Mouse (Mus musculus): Measurements from ENCODE around the gene Iqsec1. TPM values are rescaled to one million over a fixed set of nuclear protein-coding genes. Genes with fewer than 3 reads are reported as not detected.

Iqsec1 gene
- polyA plus RNA-seq, 1 experiment from 2014 or later: 15.0 TPM

- Histone ChIP-seq H3K9ac (no peak overlapping the region), H3K9me3 (no peaks in the 10 kb centered on the region), H3K27ac (no peak overlapping the region), H3K27me3 (peaks cover 17% of the 10 kb centered on the region), H3K4me2 (peak overlapping the region; percentile 59), H3K4me3 (replicated peaks) (no peak overlapping the region), H3K36me3 (replicated peaks) (no peaks in the 10 kb centered on the region), H3K4me1 (peaks cover 45% of the 10 kb centered on the region)
- no peak for ATAC-seq (ENCODE audit: low FRiP score)
- WGBS: 63% methylated on average over 3 of the region's 3 CpGs
These were observed 180.4 kb downstream of the Iqsec1 start for GRCm38 (mm10) chr6:90808134-90808533.

GRCm38 (mm10) chr6:90807581-90807980 lies 180.9 kb downstream of the Iqsec1 start:
- no peaks in the 10 kb centered on the region for H3K36me3 ChIP-seq (replicated peaks)
- peaks cover 17% of the 10 kb centered on the region for H3K27me3 ChIP-seq
- no peak for ATAC-seq (ENCODE audit: low FRiP score)
- H3K9ac ChIP-seq: no peak overlapping the region
- H3K4me2 ChIP-seq: 0 out of 2 replicates have a peak overlapping the region, but pooled peaks have one; percentile 59
- H3K4me3 ChIP-seq (replicated peaks): no peak overlapping the region
- peaks cover 46% of the 10 kb centered on the region for H3K4me1 ChIP-seq
- no peaks in the 10 kb centered on the region for H3K9me3 ChIP-seq
- H3K27ac ChIP-seq: no peak overlapping the region
- 62% methylated on average over 2 of the region's 2 CpGs for WGBS

DNA sequence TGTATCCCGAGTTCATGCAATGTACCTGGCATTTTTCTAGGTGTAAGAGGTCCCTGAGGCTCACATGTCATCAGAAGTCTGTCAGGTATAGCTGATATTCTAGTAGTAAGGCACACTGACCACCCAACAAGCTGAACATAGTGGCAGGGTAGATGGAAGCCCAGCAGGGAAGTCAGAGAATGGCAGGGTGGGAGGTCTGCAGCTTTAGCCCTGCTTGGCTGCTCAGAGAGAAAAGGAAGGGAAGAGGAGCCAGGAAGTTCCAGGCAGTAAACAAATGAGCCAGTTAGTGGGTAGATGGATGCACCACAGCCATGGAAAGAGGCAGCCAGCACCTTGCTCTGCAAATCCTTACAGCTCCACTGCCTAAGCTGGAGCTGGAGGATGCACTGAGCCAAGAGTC lies 181.7 kb downstream of the Iqsec1 start:
- H3K9ac ChIP-seq: no peak overlapping the region
- ATAC-seq (ENCODE audit: low FRiP score): no peak
- H3K4me1 ChIP-seq: peaks cover 52% of the 10 kb centered on the region
- H3K27me3 ChIP-seq: peaks cover 14% of the 10 kb centered on the region
- no peak overlapping the region for H3K4me3 ChIP-seq (replicated peaks)
- H3K4me2 ChIP-seq: no peak overlapping the region
- WGBS: 80% methylated on average over 1 of the region's 1 CpGs
- H3K27ac ChIP-seq: no peak overlapping the region
- H3K9me3 ChIP-seq: no peaks in the 10 kb centered on the region
- no peaks in the 10 kb centered on the region for H3K36me3 ChIP-seq (replicated peaks)

DNA sequence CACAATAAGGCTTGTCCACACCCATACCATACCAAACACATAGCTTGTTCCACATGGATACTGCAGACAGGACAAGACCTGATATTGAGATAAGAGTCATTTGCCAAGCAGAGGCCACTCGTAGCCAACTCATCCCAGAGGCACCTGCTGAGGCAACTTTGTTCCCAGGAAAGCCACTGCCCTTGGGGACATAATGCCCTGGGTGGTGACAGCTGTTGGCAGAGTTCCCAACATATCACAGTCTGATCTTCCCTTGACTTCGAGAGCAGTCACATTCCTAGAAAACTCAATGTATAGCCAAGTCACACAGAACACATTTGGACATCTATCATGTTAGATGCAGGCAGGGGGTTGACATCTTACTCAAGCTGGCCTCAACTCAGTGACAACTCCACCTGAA lies 183.4 kb downstream of the Iqsec1 start:
- no peak overlapping the region for H3K27ac ChIP-seq
- ATAC-seq (ENCODE audit: low FRiP score): no peak
- no peaks in the 10 kb centered on the region for H3K9me3 ChIP-seq
- 84% methylated on average over 2 of the region's 2 CpGs for WGBS
- peaks cover 43% of the 10 kb centered on the region for H3K4me1 ChIP-seq
- peaks cover 9% of the 10 kb centered on the region; the same call in 1 of the 2 replicates for H3K27me3 ChIP-seq
- no peak overlapping the region for H3K9ac ChIP-seq
- no peak overlapping the region for H3K4me3 ChIP-seq (replicated peaks)
- H3K36me3 ChIP-seq (replicated peaks): no peaks in the 10 kb centered on the region
- H3K4me2 ChIP-seq: no peak overlapping the region

DNA sequence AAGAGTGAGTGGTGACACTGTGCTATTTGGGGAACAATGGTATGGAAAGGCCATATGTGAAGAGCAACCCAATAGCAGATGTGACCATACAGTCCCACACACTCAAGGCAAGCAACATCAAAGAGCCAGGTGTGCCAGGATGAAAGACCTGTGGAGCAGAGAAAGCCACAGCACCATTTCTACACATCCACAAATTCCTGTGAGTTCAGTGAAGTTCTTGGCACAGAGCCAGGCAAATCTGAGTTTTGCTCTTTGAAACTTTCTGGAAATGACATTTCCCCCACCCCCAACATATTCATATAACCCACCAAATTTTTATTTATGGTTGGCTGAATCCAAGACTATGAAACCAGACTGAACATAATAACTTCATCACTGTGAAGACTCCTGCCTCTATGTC lies 183.8 kb downstream of the Iqsec1 start:
- H3K9me3 ChIP-seq: no peaks in the 10 kb centered on the region
- no peak for ATAC-seq (ENCODE audit: low FRiP score)
- peaks cover 39% of the 10 kb centered on the region for H3K4me1 ChIP-seq
- no peak overlapping the region for H3K9ac ChIP-seq
- no peaks in the 10 kb centered on the region for H3K36me3 ChIP-seq (replicated peaks)
- H3K4me2 ChIP-seq: no peak overlapping the region
- H3K27me3 ChIP-seq: peaks cover 9% of the 10 kb centered on the region; the same call in 1 of the 2 replicates
- no peak overlapping the region for H3K4me3 ChIP-seq (replicated peaks)
- H3K27ac ChIP-seq: no peak overlapping the region

DNA sequence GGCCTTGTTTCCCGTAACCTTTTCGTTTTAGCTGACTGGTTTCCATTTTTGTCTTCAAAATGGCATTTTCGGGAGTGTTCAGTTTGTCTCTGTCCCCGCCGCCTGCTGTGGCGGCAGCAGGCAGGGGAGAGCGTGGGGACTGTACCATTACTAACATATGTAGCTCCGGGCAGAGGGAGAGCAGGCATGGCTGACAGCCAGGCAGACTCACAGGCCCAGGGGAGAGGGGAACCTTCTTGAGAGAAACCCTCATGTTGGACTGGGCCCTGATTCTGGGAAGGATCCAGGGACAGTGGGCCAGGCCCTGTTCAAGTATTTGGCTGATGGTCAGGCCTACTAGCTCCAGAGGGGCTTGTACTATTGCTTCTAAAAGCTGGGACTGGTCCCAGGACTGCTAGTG lies 185.9 kb downstream of the Iqsec1 start:
- no peak overlapping the region for H3K4me3 ChIP-seq (replicated peaks)
- peaks cover 9% of the 10 kb centered on the region; the same call in 1 of the 2 replicates for H3K27me3 ChIP-seq
- H3K36me3 ChIP-seq (replicated peaks): no peaks in the 10 kb centered on the region
- 83% methylated on average over 8 of the region's 8 CpGs for WGBS
- no peak overlapping the region for H3K4me2 ChIP-seq
- peaks cover 18% of the 10 kb centered on the region for H3K4me1 ChIP-seq
- no peaks in the 10 kb centered on the region for H3K9me3 ChIP-seq
- no peak overlapping the region for H3K27ac ChIP-seq
- H3K9ac ChIP-seq: no peak overlapping the region
- ATAC-seq (ENCODE audit: low FRiP score): no peak

DNA sequence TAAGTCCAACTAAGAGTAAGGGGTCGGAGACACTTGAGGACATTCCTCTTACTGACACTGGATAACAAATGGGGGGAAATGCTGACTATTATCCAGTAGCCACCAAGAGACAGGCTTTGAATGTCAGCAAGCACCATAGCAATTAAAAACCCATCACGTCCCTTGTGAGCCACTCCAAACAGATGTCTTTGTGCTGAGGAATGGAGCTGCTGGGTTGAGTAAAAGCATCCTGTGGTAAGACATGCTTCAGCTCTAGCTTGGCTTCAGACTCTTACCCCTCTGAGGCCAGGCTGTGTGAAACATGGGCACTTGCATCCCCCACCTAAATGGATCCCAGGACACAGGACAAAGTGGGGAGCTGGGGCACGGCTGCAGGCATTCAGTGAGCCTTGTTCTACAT lies 186.4 kb downstream of the Iqsec1 start:
- 70% methylated on average over 3 of the region's 3 CpGs for WGBS
- H3K4me1 ChIP-seq: peaks cover 14% of the 10 kb centered on the region
- no peak overlapping the region for H3K27ac ChIP-seq
- no peak for ATAC-seq (ENCODE audit: low FRiP score)
- no peaks in the 10 kb centered on the region for H3K9me3 ChIP-seq
- H3K36me3 ChIP-seq (replicated peaks): no peaks in the 10 kb centered on the region
- H3K27me3 ChIP-seq: peaks cover 9% of the 10 kb centered on the region; the same call in 1 of the 2 replicates
- no peak overlapping the region for H3K4me3 ChIP-seq (replicated peaks)
- H3K4me2 ChIP-seq: no peak overlapping the region
- no peak overlapping the region for H3K9ac ChIP-seq

DNA sequence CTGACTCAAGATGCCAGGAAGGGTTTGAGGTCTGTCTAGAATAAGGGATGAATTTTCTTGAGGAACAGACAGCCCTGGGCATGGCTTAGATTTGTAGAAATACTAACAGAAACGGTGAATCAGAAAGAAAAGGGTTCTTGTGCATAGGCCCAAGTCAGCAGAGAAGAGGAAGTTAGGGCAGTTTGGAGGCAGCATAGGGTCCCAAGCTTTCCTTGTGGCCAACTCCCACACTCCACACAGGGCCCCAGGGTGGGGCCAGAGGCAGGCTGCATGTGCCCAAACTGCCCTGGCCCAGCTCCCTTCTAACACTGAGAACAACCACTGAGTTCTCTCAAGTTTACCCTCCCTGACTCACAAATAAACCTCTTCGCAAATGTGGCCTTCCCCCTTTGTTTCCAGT lies 187.7 kb downstream of the Iqsec1 start:
- ATAC-seq (ENCODE audit: low FRiP score): no peak
- no peaks in the 10 kb centered on the region for H3K36me3 ChIP-seq (replicated peaks)

GRCm38 (mm10) chr6:90799116-90799515 lies 189.4 kb downstream of the Iqsec1 start:
- Histone ChIP-seq H3K27me3 (no peaks in the 10 kb centered on the region), H3K4me2 (no peak overlapping the region), H3K9ac (no peak overlapping the region), H3K9me3 (no peaks in the 10 kb centered on the region), H3K4me3 (replicated peaks) (no peak overlapping the region), H3K4me1 (0 out of 2 replicates have a peak, but pooled peaks cover 7% of the 10 kb centered on the region), H3K36me3 (replicated peaks) (no peaks in the 10 kb centered on the region), H3K27ac (no peak overlapping the region)
- WGBS: 100% methylated on average over 1 of the region's 1 CpGs
- no peak for ATAC-seq (ENCODE audit: low FRiP score)

More for the DNA sequence above, 187.7 kb downstream of the Iqsec1 start:
- no peak overlapping the region for H3K4me2 ChIP-seq
- no peak overlapping the region for H3K27ac ChIP-seq
- no peaks in the 10 kb centered on the region for H3K27me3 ChIP-seq
- whole genome bisulfite sequencing: 94% methylated on average over 2 of the region's 2 CpGs
- H3K4me1 ChIP-seq: 0 out of 2 replicates have a peak, but pooled peaks cover 7% of the 10 kb centered on the region
- no peak overlapping the region for H3K9ac ChIP-seq
- H3K4me3 ChIP-seq (replicated peaks): no peak overlapping the region
- H3K9me3 ChIP-seq: no peaks in the 10 kb centered on the region

DNA sequence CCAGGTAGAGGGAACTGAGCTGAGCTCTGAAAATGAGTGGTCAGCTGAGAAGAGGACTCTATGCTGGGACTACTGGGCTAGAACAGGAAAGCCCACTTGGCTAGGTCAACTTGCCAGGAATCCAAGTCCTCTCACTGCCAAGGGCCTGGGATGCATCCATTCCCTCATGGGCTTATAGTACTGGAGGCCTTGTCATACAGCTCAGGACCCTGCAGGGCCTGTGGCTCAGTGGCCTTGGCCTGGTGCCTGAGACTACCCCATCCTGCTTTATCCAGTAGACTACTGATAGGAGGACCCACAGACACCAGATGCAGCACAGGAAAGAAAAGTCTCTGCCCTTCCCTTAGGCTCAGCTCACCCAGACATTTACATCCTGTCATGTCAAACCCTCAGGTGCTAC lies 190.3 kb downstream of the Iqsec1 start:
- no peak for ATAC-seq (ENCODE audit: low FRiP score)
- Histone ChIP-seq H3K9me3 (no peaks in the 10 kb centered on the region), H3K9ac (no peak overlapping the region), H3K36me3 (replicated peaks) (no peaks in the 10 kb centered on the region), H3K4me3 (replicated peaks) (no peak overlapping the region), H3K27me3 (0 out of 2 replicates have a peak, but pooled peaks cover 4% of the 10 kb centered on the region), H3K27ac (no peak overlapping the region), H3K4me1 (0 out of 2 replicates have a peak, but pooled peaks cover 7% of the 10 kb centered on the region), H3K4me2 (no peak overlapping the region)

GRCm38 (mm10) chr6:90796902-90797596 lies 191.4 kb downstream of the Iqsec1 start:
- Histone ChIP-seq H3K9me3 (no peaks in the 10 kb centered on the region), H3K9ac (no peak overlapping the region), H3K27ac (no peak overlapping the region), H3K4me2 (no peak overlapping the region), H3K27me3 (0 out of 2 replicates have a peak, but pooled peaks cover 5% of the 10 kb centered on the region), H3K4me3 (replicated peaks) (no peak overlapping the region), H3K4me1 (0 out of 2 replicates have a peak, but pooled peaks cover under 1% of the 10 kb centered on the region), H3K36me3 (replicated peaks) (no peaks in the 10 kb centered on the region)
- ATAC-seq (ENCODE audit: low FRiP score): no peak
- 94% methylated on average over 2 of the region's 2 CpGs for WGBS

- no peak overlapping the region for H3K4me2 ChIP-seq
- ATAC-seq (ENCODE audit: low FRiP score): no peak
- H3K4me3 ChIP-seq (replicated peaks): no peak overlapping the region
- H3K27me3 ChIP-seq: 0 out of 2 replicates have a peak, but pooled peaks cover 5% of the 10 kb centered on the region
- H3K36me3 ChIP-seq (replicated peaks): no peaks in the 10 kb centered on the region
- no peaks in the 10 kb centered on the region for H3K9me3 ChIP-seq
- no peak overlapping the region for H3K27ac ChIP-seq
- H3K9ac ChIP-seq: no peak overlapping the region
- peaks cover 16% of the 10 kb centered on the region for H3K4me1 ChIP-seq
These were observed 197.6 kb downstream of the Iqsec1 start for GRCm38 (mm10) chr6:90790901-90791300.

- WGBS: 21% methylated on average over 5 of the region's 5 CpGs
- Histone ChIP-seq H3K4me2 (no peak overlapping the region), H3K36me3 (replicated peaks) (no peaks in the 10 kb centered on the region), H3K27me3 (0 out of 2 replicates have a peak, but pooled peaks cover 5% of the 10 kb centered on the region), H3K4me1 (peaks cover 24% of the 10 kb centered on the region), H3K27ac (no peak overlapping the region), H3K4me3 (replicated peaks) (no peak overlapping the region), H3K9me3 (no peaks in the 10 kb centered on the region), H3K9ac (no peak overlapping the region)
- ATAC-seq (ENCODE audit: low FRiP score): no peak
These were observed 199.0 kb downstream of the Iqsec1 start for GRCm38 (mm10) chr6:90789520-90789919.

All from forebrain, embryonic 12.5 days (tissue).